Mouse (Mus musculus): ENCODE measurements around the gene Hist1h1t. TPM values are rescaled to one million over a fixed set of nuclear protein-coding genes. Genes with fewer than 3 reads are reported as not detected.

Gene Hist1h1t
- polyA plus RNA-seq, 1 experiment = not detected

GRCm38 (mm10) chr13:23742007-23742406 lies 46.4 kb downstream of the Hist1h1t start:
- Histone ChIP-seq H3K36me3 (ENCODE audit: control insufficient read depth, insufficient read depth, low read length) (no peaks in the 10 kb centered on the region), H3K4me1 (ENCODE audit: control insufficient read depth, insufficient read depth, insufficient read length, low read length) (no peaks in the 10 kb centered on the region), H3K27me3 (ENCODE audit: control insufficient read depth, insufficient read depth, low read length) (no peaks in the 10 kb centered on the region), H3K4me3 (ENCODE audit: low read depth, low read length) (no peak overlapping the region), H3K27ac (ENCODE audit: insufficient read depth, low read depth, low read length) (peak overlapping the region; percentile 66; the same call in 1 of the 2 replicates)
- no peak for TF ChIP-seq CTCF (IDR thresholded peaks at IDR 0.05; ENCODE audit: extremely low read depth, insufficient read length, insufficient replicate concordance, low read depth, low read length)
- no peak for TF ChIP-seq POLR2A (IDR thresholded peaks at IDR 0.05; ENCODE audit: low read depth, low read length)

GRCm38 (mm10) chr13:23743215-23743614 lies 47.6 kb downstream of the Hist1h1t start:
- H3K4me1 ChIP-seq (ENCODE audit: control insufficient read depth, insufficient read depth, insufficient read length, low read length) = no peaks in the 10 kb centered on the region
- no peaks in the 10 kb centered on the region for H3K36me3 ChIP-seq (ENCODE audit: control insufficient read depth, insufficient read depth, low read length)
- H3K27me3 ChIP-seq (ENCODE audit: control insufficient read depth, insufficient read depth, low read length) = no peaks in the 10 kb centered on the region
- H3K27ac ChIP-seq (ENCODE audit: insufficient read depth, low read depth, low read length) = no peak overlapping the region
- WGBS = 89% methylated on average over 5 of the region's 5 CpGs
- TF ChIP-seq CTCF (IDR thresholded peaks at IDR 0.05; ENCODE audit: extremely low read depth, insufficient read length, insufficient replicate concordance, low read depth, low read length) (no peak), POLR2A (IDR thresholded peaks at IDR 0.05; ENCODE audit: low read depth, low read length) (no peak)
- H3K4me3 ChIP-seq (ENCODE audit: low read depth, low read length) = no peak overlapping the region

GRCm38 (mm10) chr13:23743963-23744362 lies 48.3 kb downstream of the Hist1h1t start:
- WGBS = 50% methylated on average over 4 of the region's 4 CpGs
- TF ChIP-seq POLR2A (IDR thresholded peaks at IDR 0.05; ENCODE audit: low read depth, low read length) (no peak), CTCF (IDR thresholded peaks at IDR 0.05; ENCODE audit: extremely low read depth, insufficient read length, insufficient replicate concordance, low read depth, low read length) (no peak)
- Histone ChIP-seq H3K4me1 (ENCODE audit: control insufficient read depth, insufficient read depth, insufficient read length, low read length) (no peaks in the 10 kb centered on the region), H3K4me3 (ENCODE audit: low read depth, low read length) (no peak overlapping the region), H3K27ac (ENCODE audit: insufficient read depth, low read depth, low read length) (no peak overlapping the region), H3K36me3 (ENCODE audit: control insufficient read depth, insufficient read depth, low read length) (no peaks in the 10 kb centered on the region), H3K27me3 (ENCODE audit: control insufficient read depth, insufficient read depth, low read length) (no peaks in the 10 kb centered on the region)

GRCm38 (mm10) chr13:23744421-23745380 lies 49.1 kb downstream of the Hist1h1t start:
- H3K36me3 ChIP-seq (ENCODE audit: control insufficient read depth, insufficient read depth, low read length) = no peaks in the 10 kb centered on the region
- H3K27me3 ChIP-seq (ENCODE audit: control insufficient read depth, insufficient read depth, low read length) = no peaks in the 10 kb centered on the region
- H3K4me1 ChIP-seq (ENCODE audit: control insufficient read depth, insufficient read depth, insufficient read length, low read length) = no peaks in the 10 kb centered on the region
- H3K4me3 ChIP-seq (ENCODE audit: low read depth, low read length) = peak overlapping the region; percentile 64
- 3% methylated on average over 32 of the region's 36 CpGs for WGBS
- no peak overlapping the region for H3K27ac ChIP-seq (ENCODE audit: insufficient read depth, low read depth, low read length)
- TF ChIP-seq POLR2A (IDR thresholded peaks at IDR 0.05; ENCODE audit: low read depth, low read length) = no peak
- TF ChIP-seq CTCF (IDR thresholded peaks at IDR 0.05; ENCODE audit: extremely low read depth, insufficient read length, insufficient replicate concordance, low read depth, low read length) = no peak

GRCm38 (mm10) chr13:23745381-23746161 lies 50.0 kb downstream of the Hist1h1t start, which contains the start of gene Hist1h3c:
Gene Hist1h3c (minus strand): TSS chr13:23745602.
- Histone ChIP-seq H3K4me3 (ENCODE audit: low read depth, low read length) (peak within 1 kb of the TSS; percentile 64), H3K27ac (ENCODE audit: insufficient read depth, low read depth, low read length) (peak within 1 kb of the TSS; percentile 97), H3K27me3 (ENCODE audit: control insufficient read depth, insufficient read depth, low read length) (no peaks in the 10 kb centered on the region), H3K36me3 (ENCODE audit: control insufficient read depth, insufficient read depth, low read length) (no peaks in the 10 kb centered on the region), H3K4me1 (ENCODE audit: control insufficient read depth, insufficient read depth, insufficient read length, low read length) (no peaks in the 10 kb centered on the region)
- TF ChIP-seq CTCF (IDR thresholded peaks at IDR 0.05; ENCODE audit: extremely low read depth, insufficient read length, insufficient replicate concordance, low read depth, low read length) = no peak
- TF ChIP-seq POLR2A (IDR thresholded peaks at IDR 0.05; ENCODE audit: low read depth, low read length) = 0 out of 2 replicates have a peak, but pooled peaks have one; percentile 20
- WGBS = under 1% methylated on average over 28 of the region's 28 CpGs

Other genes starting within 250 kb of the Hist1h1t start
- 0.05 TPM in 1 of 2 replicates, not detected in the other for gene Btn1a1, start 229.9 kb upstream of the Hist1h1t start, polyA plus RNA-seq (2012; rRNA removed)
- not detected in 2 replicates for gene Btn2a2, start 207.0 kb upstream of the Hist1h1t start, polyA plus RNA-seq (2012; rRNA removed)
- gene Hist1h4h, start 164.8 kb upstream of the Hist1h1t start, polyA plus RNA-seq (2012; rRNA removed) = 39.6 and 71.6 TPM in 2 replicates
- gene Hist1h2af, start 161.9 kb upstream of the Hist1h1t start, polyA plus RNA-seq (2012; rRNA removed) = 631 and 1,420 TPM in 2 replicates
- 43.4 and 65.8 TPM in 2 replicates for gene Hist1h3g, start 160.4 kb upstream of the Hist1h1t start, polyA plus RNA-seq (2012; rRNA removed)
- 2.4 and 5.1 TPM in 2 replicates for gene Hist1h2bh, start 152.4 kb upstream of the Hist1h1t start, polyA plus RNA-seq (2012; rRNA removed)
- gene Hist1h3f, start 151.8 kb upstream of the Hist1h1t start, polyA plus RNA-seq (2012; rRNA removed) = 9.6 and 13.1 TPM in 2 replicates
- gene Hist1h4f, start 144.2 kb upstream of the Hist1h1t start, polyA plus RNA-seq (2012; rRNA removed) = 13.6 and 21.3 TPM in 2 replicates
- 0.27 and 0.29 TPM in 2 replicates for gene Hist1h1d, start 142.6 kb upstream of the Hist1h1t start, polyA plus RNA-seq (2012; rRNA removed)
- 27.6 and 43.3 TPM in 2 replicates for gene Hist1h3e, start 133.4 kb upstream of the Hist1h1t start, polyA plus RNA-seq (2012; rRNA removed)
- gene Hist1h2ae, start 124.6 kb upstream of the Hist1h1t start, polyA plus RNA-seq (2012; rRNA removed) = 27.3 and 38.0 TPM in 2 replicates
- 32.8 and 51.3 TPM in 2 replicates for gene Hist1h2bg, start 124.4 kb upstream of the Hist1h1t start, polyA plus RNA-seq (2012; rRNA removed)
- gene Hist1h2bf, start 121.6 kb upstream of the Hist1h1t start, polyA plus RNA-seq (2012; rRNA removed) = 9.0 and 24.6 TPM in 2 replicates
- 21.3 and 30.3 TPM in 2 replicates for gene Hist1h2ad, start 121.4 kb upstream of the Hist1h1t start, polyA plus RNA-seq (2012; rRNA removed)
- gene Hist1h3d, start 120.1 kb upstream of the Hist1h1t start, polyA plus RNA-seq (2012; rRNA removed) = 11.5 and 24.2 TPM in 2 replicates
- 10.1 and 13.8 TPM in 2 replicates for gene Hist1h4d, start 114.2 kb upstream of the Hist1h1t start, polyA plus RNA-seq (2012; rRNA removed)
- 1.5 and 1.8 TPM in 2 replicates for gene Hist1h2be, start 74.7 kb upstream of the Hist1h1t start, polyA plus RNA-seq (2012; rRNA removed)
- gene Hist1h1e, start 73.3 kb upstream of the Hist1h1t start, polyA plus RNA-seq (2012; rRNA removed) = 2.2 and 2.4 TPM in 2 replicates
- gene Hist1h2ac, start 11.9 kb upstream of the Hist1h1t start, polyA plus RNA-seq (2012; rRNA removed) = 3.1 and 4.0 TPM in 2 replicates
- 210 and 772 TPM in 2 replicates for gene Hist1h2bc, start 11.6 kb upstream of the Hist1h1t start, polyA plus RNA-seq (2012; rRNA removed)
- gene Hist1h4c, start 2.6 kb downstream of the Hist1h1t start, polyA plus RNA-seq (2012; rRNA removed) = 13.7 and 17.8 TPM in 2 replicates
- 3.5 and 7.7 TPM in 2 replicates for gene Hfe, start 15.0 kb downstream of the Hist1h1t start, polyA plus RNA-seq (2012; rRNA removed)
- gene Hist1h1c, start 43.0 kb downstream of the Hist1h1t start, polyA plus RNA-seq (2012; rRNA removed) = 25.6 and 68.0 TPM in 2 replicates
- gene Hist1h3c, start 49.8 kb downstream of the Hist1h1t start, polyA plus RNA-seq (2012; rRNA removed) = 39.3 and 49.1 TPM in 2 replicates
- gene Hist1h2bb, start 50.9 kb downstream of the Hist1h1t start, polyA plus RNA-seq (2012; rRNA removed) = 17.8 and 19.7 TPM in 2 replicates
- gene Hist1h2ab, start 55.3 kb downstream of the Hist1h1t start, polyA plus RNA-seq (2012; rRNA removed) = 32.5 and 55.3 TPM in 2 replicates
- 39.8 and 49.8 TPM in 2 replicates for gene Hist1h3b, start 56.5 kb downstream of the Hist1h1t start, polyA plus RNA-seq (2012; rRNA removed)
- gene Hist1h4b, start 61.2 kb downstream of the Hist1h1t start, polyA plus RNA-seq (2012; rRNA removed) = 17.0 and 25.9 TPM in 2 replicates
- 17.4 and 19.9 TPM in 2 replicates for gene Hist1h4a, start 65.4 kb downstream of the Hist1h1t start, polyA plus RNA-seq (2012; rRNA removed)
- 32.6 and 42.4 TPM in 2 replicates for gene Hist1h3a, start 66.6 kb downstream of the Hist1h1t start, polyA plus RNA-seq (2012; rRNA removed)
- gene Hist1h1a, start 67.9 kb downstream of the Hist1h1t start, polyA plus RNA-seq (2012; rRNA removed) = 0.53 and 0.95 TPM in 2 replicates
- 0.90 and 4.5 TPM in 2 replicates for gene Trim38, start 74.1 kb downstream of the Hist1h1t start, polyA plus RNA-seq (2012; rRNA removed)
- gene Slc17a2, start 111.2 kb downstream of the Hist1h1t start, polyA plus RNA-seq (2012; rRNA removed) = not detected in 2 replicates
- gene Slc17a3, start 143.6 kb downstream of the Hist1h1t start, polyA plus RNA-seq (2012; rRNA removed) = not detected in 2 replicates
- gene Slc17a1, start 171.9 kb downstream of the Hist1h1t start, polyA plus RNA-seq (2012; rRNA removed) = not detected in 2 replicates
- 6.5 and 39.9 TPM in 2 replicates for gene Slc17a4, start 219.2 kb downstream of the Hist1h1t start, polyA plus RNA-seq (2012; rRNA removed)
- gene Hist1h2ba, start 238.3 kb downstream of the Hist1h1t start, polyA plus RNA-seq (2012; rRNA removed) = not detected in 2 replicates
- gene Hist1h2aa, start 238.6 kb downstream of the Hist1h1t start, polyA plus RNA-seq (2012; rRNA removed) = not detected in 2 replicates